Mouse (Mus musculus): ENCODE measurements around the gene Gm4969. TPM values are rescaled to one million over a fixed set of nuclear protein-coding genes. Genes with fewer than 3 reads are reported as not detected.

The Gm4969 gene
- polyA plus RNA-seq, 1 experiment, result 5.9 TPM

- DNase-seq (ENCODE audit: low read depth), result no peak
- no peak for TF ChIP-seq CTCF (IDR thresholded peaks at IDR 0.05; ENCODE audit: borderline replicate concordance, extremely low read depth, insufficient read depth, insufficient read length)
- no peak for TF ChIP-seq POLR2A (IDR thresholded peaks at IDR 0.05; ENCODE audit: borderline replicate concordance, extremely low read depth, insufficient read depth, insufficient read length, poor library complexity, severe bottlenecking)
Observed at GRCm38 (mm10) chr7:19067063-19067462, 51.1 kb downstream of the Gm4969 start.

DNA sequence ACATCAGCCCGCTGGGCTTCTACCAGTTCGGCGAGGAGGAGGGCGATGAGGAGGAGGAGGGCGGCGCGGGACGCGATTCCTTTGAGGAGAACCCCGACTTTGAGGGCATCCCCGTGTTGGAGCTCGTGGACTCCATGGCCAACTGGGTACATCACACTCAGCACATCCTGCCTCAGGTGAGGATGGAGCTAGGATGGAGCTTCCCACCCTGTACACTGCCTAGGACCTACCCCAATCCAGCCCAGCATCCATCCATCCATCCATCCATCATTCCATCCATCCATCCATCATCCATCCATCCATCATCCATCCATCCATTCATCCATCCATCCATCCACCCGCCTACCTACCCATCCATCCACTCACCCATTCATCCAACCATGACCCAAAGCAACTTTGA is 52.3 kb downstream of the Gm4969 start:
- TF ChIP-seq POLR2A (IDR thresholded peaks at IDR 0.05; ENCODE audit: borderline replicate concordance, extremely low read depth, insufficient read depth, insufficient read length, poor library complexity, severe bottlenecking) (no peak), CTCF (IDR thresholded peaks at IDR 0.05; ENCODE audit: borderline replicate concordance, extremely low read depth, insufficient read depth, insufficient read length) (no peak)
- no peak for DNase-seq (ENCODE audit: low read depth)

DNA sequence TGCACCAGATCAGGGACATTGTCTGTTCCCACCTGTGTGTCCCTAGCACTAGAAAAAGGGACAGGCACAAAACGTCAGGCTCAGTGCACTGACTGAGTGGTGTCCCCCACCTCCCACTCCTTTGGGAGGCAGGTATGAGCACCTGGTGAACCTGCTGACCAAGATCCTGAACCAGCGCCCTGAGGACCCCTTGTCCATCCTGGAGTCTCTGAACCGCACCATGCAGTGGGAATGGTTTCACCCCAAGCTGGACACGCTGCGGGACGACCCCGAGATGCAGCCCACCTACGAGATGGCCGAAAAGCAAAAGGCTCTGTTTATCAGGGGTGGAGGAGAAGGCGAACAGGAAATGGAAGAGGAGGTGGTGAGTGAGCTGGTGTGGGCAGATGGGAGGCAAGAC is 60.8 kb downstream of the Gm4969 start:
- DNase-seq (ENCODE audit: low read depth), result no peak
- TF ChIP-seq CTCF (IDR thresholded peaks at IDR 0.05; ENCODE audit: borderline replicate concordance, extremely low read depth, insufficient read depth, insufficient read length) (no peak), POLR2A (IDR thresholded peaks at IDR 0.05; ENCODE audit: borderline replicate concordance, extremely low read depth, insufficient read depth, insufficient read length, poor library complexity, severe bottlenecking) (no peak)

- DNase-seq (ENCODE audit: low read depth), result no peak
- TF ChIP-seq CTCF (IDR thresholded peaks at IDR 0.05; ENCODE audit: borderline replicate concordance, extremely low read depth, insufficient read depth, insufficient read length) (no peak), POLR2A (IDR thresholded peaks at IDR 0.05; ENCODE audit: borderline replicate concordance, extremely low read depth, insufficient read depth, insufficient read length, poor library complexity, severe bottlenecking) (no peak)
Observed at GRCm38 (mm10) chr7:19055108-19055507, 63.1 kb downstream of the Gm4969 start.

- no peak for TF ChIP-seq CTCF (IDR thresholded peaks at IDR 0.05; ENCODE audit: borderline replicate concordance, extremely low read depth, insufficient read depth, insufficient read length)
- TF ChIP-seq POLR2A (IDR thresholded peaks at IDR 0.05; ENCODE audit: borderline replicate concordance, extremely low read depth, insufficient read depth, insufficient read length, poor library complexity, severe bottlenecking), result no peak
- DNase-seq (ENCODE audit: low read depth), result no peak
Observed at GRCm38 (mm10) chr7:19054777-19055076, 63.4 kb downstream of the Gm4969 start.

GRCm38 (mm10) chr7:19054047-19054776 is 64.0 kb downstream of the Gm4969 start, which contains the start of gene Rsph6a:
Gene Rsph6a (plus strand): TSS chr7:19054690.
- peak; percentile 84 for DNase-seq (ENCODE audit: low read depth)
- peak; percentile 79 for TF ChIP-seq CTCF (IDR thresholded peaks at IDR 0.05; ENCODE audit: borderline replicate concordance, extremely low read depth, insufficient read depth, insufficient read length)
- no peak for TF ChIP-seq POLR2A (IDR thresholded peaks at IDR 0.05; ENCODE audit: borderline replicate concordance, extremely low read depth, insufficient read depth, insufficient read length, poor library complexity, severe bottlenecking)

- DNase-seq (ENCODE audit: low read depth), result no peak
- TF ChIP-seq CTCF (IDR thresholded peaks at IDR 0.05; ENCODE audit: borderline replicate concordance, extremely low read depth, insufficient read depth, insufficient read length), result no peak
- TF ChIP-seq POLR2A (IDR thresholded peaks at IDR 0.05; ENCODE audit: borderline replicate concordance, extremely low read depth, insufficient read depth, insufficient read length, poor library complexity, severe bottlenecking), result no peak
Observed at GRCm38 (mm10) chr7:19053136-19053532, 65.0 kb downstream of the Gm4969 start.

- TF ChIP-seq CTCF (IDR thresholded peaks at IDR 0.05; ENCODE audit: borderline replicate concordance, extremely low read depth, insufficient read depth, insufficient read length) (no peak), POLR2A (IDR thresholded peaks at IDR 0.05; ENCODE audit: borderline replicate concordance, extremely low read depth, insufficient read depth, insufficient read length, poor library complexity, severe bottlenecking) (no peak)
- no peak for DNase-seq (ENCODE audit: low read depth)
Observed at GRCm38 (mm10) chr7:19052345-19053135, 65.6 kb downstream of the Gm4969 start.

GRCm38 (mm10) chr7:19051161-19051560 is 67.0 kb downstream of the Gm4969 start:
- DNase-seq (ENCODE audit: low read depth), result no peak
- TF ChIP-seq CTCF (IDR thresholded peaks at IDR 0.05; ENCODE audit: borderline replicate concordance, extremely low read depth, insufficient read depth, insufficient read length) (no peak), POLR2A (IDR thresholded peaks at IDR 0.05; ENCODE audit: borderline replicate concordance, extremely low read depth, insufficient read depth, insufficient read length, poor library complexity, severe bottlenecking) (no peak)

- no peak for TF ChIP-seq POLR2A (IDR thresholded peaks at IDR 0.05; ENCODE audit: borderline replicate concordance, extremely low read depth, insufficient read depth, insufficient read length, poor library complexity, severe bottlenecking)
- TF ChIP-seq CTCF (IDR thresholded peaks at IDR 0.05; ENCODE audit: borderline replicate concordance, extremely low read depth, insufficient read depth, insufficient read length), result no peak
- no peak for DNase-seq (ENCODE audit: low read depth)
Observed at GRCm38 (mm10) chr7:19050172-19050571, 68.0 kb downstream of the Gm4969 start.

DNA sequence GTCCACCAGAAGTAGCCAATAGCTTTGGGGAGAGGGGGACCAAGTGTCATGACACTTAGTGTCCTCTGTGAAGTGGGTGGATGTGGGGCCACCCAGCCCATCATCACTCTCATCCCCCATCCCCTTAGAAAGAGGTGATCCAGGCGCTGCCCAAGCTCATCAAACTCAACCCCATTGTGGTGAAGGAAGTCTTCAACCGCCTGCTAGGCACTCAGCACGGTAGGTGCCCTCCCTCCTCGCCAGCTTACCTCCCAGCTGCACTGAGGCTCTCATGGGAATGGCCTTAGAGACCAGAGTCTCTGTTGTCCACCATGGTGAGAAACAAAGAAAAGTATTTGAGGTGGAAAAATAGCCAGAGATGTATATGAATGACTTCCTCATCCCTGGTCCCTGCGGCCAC is 68.9 kb downstream of the Gm4969 start:
- no peak for TF ChIP-seq POLR2A (IDR thresholded peaks at IDR 0.05; ENCODE audit: borderline replicate concordance, extremely low read depth, insufficient read depth, insufficient read length, poor library complexity, severe bottlenecking)
- no peak for TF ChIP-seq CTCF (IDR thresholded peaks at IDR 0.05; ENCODE audit: borderline replicate concordance, extremely low read depth, insufficient read depth, insufficient read length)
- no peak for DNase-seq (ENCODE audit: low read depth)

Other genes starting within 250 kb of the Gm4969 start
- 8.3 and 8.5 TPM in 2 replicates for gene Pglyrp1, start 247.0 kb downstream of the Gm4969 start, polyA plus RNA-seq (2012; rRNA removed)
- 26.5 and 33.3 TPM in 2 replicates for gene Ccdc61, start 208.0 kb downstream of the Gm4969 start, polyA plus RNA-seq (2012; rRNA removed)
- 20.7 and 52.7 TPM in 2 replicates for gene Nova2, start 192.5 kb downstream of the Gm4969 start, polyA plus RNA-seq (2012; rRNA removed)
- 2.1 and 2.7 TPM in 2 replicates for gene Nanos2, start 131.0 kb downstream of the Gm4969 start, polyA plus RNA-seq (2012; rRNA removed)
- gene Mypop, start 127.1 kb downstream of the Gm4969 start, polyA plus RNA-seq (2012; rRNA removed), result 14.2 and 16.1 TPM in 2 replicates
- gene Irf2bp1, start 114.3 kb downstream of the Gm4969 start, polyA plus RNA-seq (2012; rRNA removed), result 48.9 and 54.6 TPM in 2 replicates
- gene Foxa3, start 94.8 kb downstream of the Gm4969 start, polyA plus RNA-seq (2012; rRNA removed), result not detected in 2 replicates
- gene Sympk, start 94.0 kb downstream of the Gm4969 start, polyA plus RNA-seq (2012; rRNA removed), result 91.6 and 97.6 TPM in 2 replicates
- gene Rsph6a, start 63.7 kb downstream of the Gm4969 start, polyA plus RNA-seq (2012; rRNA removed), result 0.07 TPM in 1 of 2 replicates, not detected in the other
- 178 and 209 TPM in 2 replicates for gene Dmwd, start 42.1 kb downstream of the Gm4969 start, polyA plus RNA-seq (2012; rRNA removed)
- gene Dmpk, start 34.5 kb downstream of the Gm4969 start, polyA plus RNA-seq (2012; rRNA removed), result 67.1 and 74.8 TPM in 2 replicates
- 16.3 and 27.6 TPM in 2 replicates for gene Six5, start 23.8 kb downstream of the Gm4969 start, polyA plus RNA-seq (2012; rRNA removed)
- 15.9 and 18.1 TPM in 2 replicates for gene Fbxo46, start 1.5 kb upstream of the Gm4969 start, polyA plus RNA-seq (2012; rRNA removed)
- gene Qpctl, start 30.9 kb upstream of the Gm4969 start, polyA plus RNA-seq (2012; rRNA removed), result 18.3 and 20.8 TPM in 2 replicates
- 95.5 and 107 TPM in 2 replicates for gene Snrpd2, start 31.4 kb upstream of the Gm4969 start, polyA plus RNA-seq (2012; rRNA removed)
- 9.6 and 24.5 TPM in 2 replicates for gene Gipr, start 47.8 kb upstream of the Gm4969 start, polyA plus RNA-seq (2012; rRNA removed)
- 42.4 and 48.3 TPM in 2 replicates for gene Eml2, start 58.1 kb upstream of the Gm4969 start, polyA plus RNA-seq (2012; rRNA removed)
- gene Gpr4, start 94.2 kb upstream of the Gm4969 start, polyA plus RNA-seq (2012; rRNA removed), result 4.7 and 5.3 TPM in 2 replicates
- 31.1 and 33.3 TPM in 2 replicates for gene Opa3, start 110.0 kb upstream of the Gm4969 start, polyA plus RNA-seq (2012; rRNA removed)
- gene Vasp, start 153.4 kb upstream of the Gm4969 start, polyA plus RNA-seq (2012; rRNA removed), result 66.4 and 89.0 TPM in 2 replicates
- gene Ppm1n, start 161.7 kb upstream of the Gm4969 start, polyA plus RNA-seq (2012; rRNA removed), result 1.1 and 1.3 TPM in 2 replicates
- 159 and 189 TPM in 2 replicates for gene Rtn2, start 164.3 kb upstream of the Gm4969 start, polyA plus RNA-seq (2012; rRNA removed)
- 0.19 and 0.23 TPM in 2 replicates for gene Fosb, start 191.7 kb upstream of the Gm4969 start, polyA plus RNA-seq (2012; rRNA removed)
- gene Ercc1, start 226.4 kb upstream of the Gm4969 start, polyA plus RNA-seq (2012; rRNA removed), result 65.1 and 81.9 TPM in 2 replicates
- gene Cd3eap, start 241.1 kb upstream of the Gm4969 start, polyA plus RNA-seq (2012; rRNA removed), result 11.9 and 12.7 TPM in 2 replicates
- gene Ppp1r13l, start 241.4 kb upstream of the Gm4969 start, polyA plus RNA-seq (2012; rRNA removed), result 8.2 and 8.9 TPM in 2 replicates

Measured in brain, embryonic 14.5 days (tissue).